Mouse (Mus musculus) midbrain, embryonic 13.5 days (tissue): ENCODE results near the gene Ptges3l. TPM values are rescaled to one million over a fixed set of nuclear protein-coding genes. Genes with fewer than 3 reads are reported as not detected.
A peak's percentile ranks its signal among the peaks of the same experiment; 100 is the strongest.
"Not testable (repeated sequence)": the region's sequence is repeated elsewhere in the genome, so short reads cannot be mapped to it uniquely, and the experiment has no call there.

Experiments
- ATAC-seq: fragments of 200-750 bp; cut with Nextera tagmentation; 2 replicates; pipeline ENCODE4 v1.8.0; 2017; ENCODE audit warnings: mild to moderate bottlenecking, moderate TSS enrichment, moderate library complexity
- H3K27ac ChIP-seq: fragments of 300-500 bp; sonication (generic); 2 replicates; pipeline ENCODE4 v1.5.1; 2015; ENCODE audit warnings: inconsistent platforms, mild to moderate bottlenecking, moderate library complexity
- H3K27me3 ChIP-seq: fragments of 300-500 bp; sonication (generic); 2 replicates; pipeline ENCODE4 v1.6.1; 2015; ENCODE audit warnings: mild to moderate bottlenecking, inconsistent platforms
- H3K36me3 ChIP-seq: fragments of 300-500 bp; sonication (generic); 2 replicates; pipeline ENCODE4 v1.6.1; 2015; ENCODE audit warnings: mild to moderate bottlenecking, inconsistent platforms
- H3K4me1 ChIP-seq: fragments of 300-500 bp; sonication (generic); replicated peaks from 2 replicates; pipeline ENCODE4 v1.6.1; 2015; ENCODE audit warnings: inconsistent platforms
- H3K4me2 ChIP-seq: fragments of 300-500 bp; sonication (generic); replicated peaks from 2 replicates; pipeline ENCODE4 v1.6.1; 2015; ENCODE audit warnings: moderate library complexity, mild to moderate bottlenecking, inconsistent platforms
- H3K4me3 ChIP-seq: fragments of 300-500 bp; sonication (generic); replicated peaks from 2 replicates; pipeline ENCODE4 v1.5.1; 2015; ENCODE audit warnings: mild to moderate bottlenecking, inconsistent platforms
- H3K9ac ChIP-seq: fragments of 300-500 bp; sonication (generic); replicated peaks from 2 replicates; pipeline ENCODE4 v1.6.1; 2015; ENCODE audit warnings: mild to moderate bottlenecking, inconsistent platforms
- H3K9me3 ChIP-seq: fragments of 300-500 bp; sonication (generic); 2 replicates; pipeline ENCODE4 v1.6.1; 2016; ENCODE audit warnings: mild to moderate bottlenecking, inconsistent platforms
- WGBS: fragments of 180-500 bp; shearing (Covaris S2); methylation state at CpG from one replicate; pipeline ENCODE4 v1.1.7; 2015; 5-methylcytosine and 5-hydroxymethylcytosine counted together
- polyA plus RNA-seq: library from polyadenylated mRNA; unstranded; fragments of >200 nt; fragmentation: Nextera tagmentation; extraction: Ambion mirVana; gene quantifications from 2 replicates; pipeline ENCODE4 v1.2.1, GENCODE M21; 2015

The Ptges3l gene
- polyA plus RNA-seq, 1 experiment from 2014 or later = 2.6 TPM

DNA sequence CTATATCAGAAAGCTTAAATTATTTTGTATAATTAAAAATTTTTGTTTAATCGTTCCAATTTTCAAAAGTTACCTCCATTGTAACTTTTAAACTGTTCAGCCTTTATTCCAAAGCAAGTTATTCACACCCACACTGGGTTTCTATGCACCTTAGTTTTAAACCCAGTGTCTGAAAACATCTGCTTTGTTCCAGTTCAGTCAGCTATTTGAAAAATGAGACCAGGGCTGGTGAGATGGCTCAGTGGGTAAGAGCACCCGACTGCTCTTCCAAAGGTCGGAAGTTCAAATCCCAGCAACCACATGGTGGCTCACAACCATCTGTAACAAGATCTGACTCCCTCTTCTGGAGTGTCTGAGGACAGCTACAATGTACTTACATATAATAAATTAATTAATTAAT lies 12.9 kb upstream of the Ptges3l start:
- H3K4me3 ChIP-seq, H3K4me1 ChIP-seq, H3K4me2 ChIP-seq, H3K27me3 ChIP-seq, ATAC-seq, H3K9me3 ChIP-seq, H3K9ac ChIP-seq, H3K27ac ChIP-seq: not testable (repeated sequence)
- WGBS = 65% methylated on average over 3 of the region's 3 CpGs
- peaks cover 31% of the 10 kb centered on the region for H3K36me3 ChIP-seq

DNA sequence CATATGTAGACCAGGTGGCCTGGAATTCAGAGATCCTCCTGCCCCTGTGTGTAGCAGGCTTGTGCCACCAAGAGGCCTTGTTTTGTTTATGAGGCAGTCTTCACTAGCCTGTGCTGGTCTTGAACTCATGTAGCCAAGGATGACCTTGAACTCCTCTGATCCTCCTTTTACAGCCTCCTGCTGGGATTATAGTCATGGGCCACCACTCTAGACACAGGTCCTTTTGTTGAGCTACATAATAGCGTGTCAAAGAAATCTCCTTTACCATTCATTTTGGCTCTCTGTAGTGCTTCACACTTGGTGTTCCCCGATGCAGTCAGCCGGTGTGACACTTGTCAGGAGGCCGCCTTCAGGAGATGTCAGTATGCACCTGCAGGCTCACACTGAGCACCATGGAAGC lies 11.8 kb upstream of the Ptges3l start:
- Histone ChIP-seq H3K4me1 (no peaks in the 10 kb centered on the region), H3K36me3 (peaks cover 39% of the 10 kb centered on the region), H3K9me3 (no peaks in the 10 kb centered on the region), H3K4me2 (no peak overlapping the region), H3K9ac (no peak overlapping the region), H3K27me3 (no peaks in the 10 kb centered on the region), H3K4me3 (no peak overlapping the region), H3K27ac (no peak overlapping the region)
- WGBS = 35% methylated on average over 4 of the region's 4 CpGs
- ATAC-seq = no peak

DNA sequence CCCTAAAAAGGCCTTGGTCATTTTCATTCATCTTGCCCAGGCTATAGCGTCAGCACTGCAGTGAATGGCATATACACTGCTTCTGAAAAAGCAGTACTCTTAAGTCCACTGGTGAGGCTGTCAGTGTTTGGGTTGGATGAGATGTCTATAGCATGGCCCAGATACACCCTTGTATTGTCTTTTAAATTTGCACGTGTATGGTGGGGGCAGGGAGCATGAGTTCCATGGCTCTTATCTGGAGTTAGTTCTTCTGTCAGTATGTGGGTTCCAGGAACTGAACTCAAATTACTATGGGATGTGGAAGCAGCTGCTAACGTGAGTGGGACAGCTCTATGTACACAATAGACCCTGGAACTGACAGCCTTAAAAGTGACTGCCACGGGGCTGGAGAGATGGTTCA lies 10.7 kb upstream of the Ptges3l start:
- no peak overlapping the region for H3K4me2 ChIP-seq
- H3K27ac ChIP-seq = no peak overlapping the region
- WGBS = 88% methylated on average over 4 of the region's 4 CpGs
- H3K9ac ChIP-seq = no peak overlapping the region
- no peaks in the 10 kb centered on the region for H3K27me3 ChIP-seq
- H3K36me3 ChIP-seq = peaks cover 50% of the 10 kb centered on the region
- H3K9me3 ChIP-seq = no peaks in the 10 kb centered on the region
- no peak for ATAC-seq
- no peak overlapping the region for H3K4me3 ChIP-seq
- H3K4me1 ChIP-seq = no peaks in the 10 kb centered on the region

DNA sequence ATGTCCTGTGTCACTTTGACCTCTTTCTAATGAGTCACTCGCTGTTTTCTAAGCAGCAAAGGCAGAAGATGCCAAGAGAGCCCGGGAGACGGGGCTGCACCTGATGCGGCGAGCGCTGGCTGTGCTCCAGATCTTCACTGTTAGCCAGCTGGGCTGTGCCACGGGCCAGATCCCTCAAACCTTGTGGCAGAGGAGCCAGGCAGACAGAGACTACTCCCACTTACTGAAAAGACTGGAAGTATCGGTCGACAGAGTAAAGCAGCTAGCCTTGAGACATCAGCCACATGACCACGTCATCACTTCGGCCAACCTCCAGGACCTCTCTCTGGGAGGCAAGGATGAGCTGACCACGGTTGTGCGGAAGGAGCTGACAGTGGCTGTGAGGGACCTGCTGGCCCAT lies 8.3 kb upstream of the Ptges3l start:
- H3K4me2 ChIP-seq = no peak overlapping the region
- 92% methylated on average over 13 of the region's 13 CpGs for WGBS
- peaks cover 66% of the 10 kb centered on the region for H3K36me3 ChIP-seq
- H3K4me3 ChIP-seq = no peak overlapping the region
- H3K9ac ChIP-seq = no peak overlapping the region
- no peaks in the 10 kb centered on the region for H3K9me3 ChIP-seq
- H3K27me3 ChIP-seq = no peaks in the 10 kb centered on the region
- H3K4me1 ChIP-seq = no peaks in the 10 kb centered on the region
- H3K27ac ChIP-seq = no peak overlapping the region
- no peak for ATAC-seq

DNA sequence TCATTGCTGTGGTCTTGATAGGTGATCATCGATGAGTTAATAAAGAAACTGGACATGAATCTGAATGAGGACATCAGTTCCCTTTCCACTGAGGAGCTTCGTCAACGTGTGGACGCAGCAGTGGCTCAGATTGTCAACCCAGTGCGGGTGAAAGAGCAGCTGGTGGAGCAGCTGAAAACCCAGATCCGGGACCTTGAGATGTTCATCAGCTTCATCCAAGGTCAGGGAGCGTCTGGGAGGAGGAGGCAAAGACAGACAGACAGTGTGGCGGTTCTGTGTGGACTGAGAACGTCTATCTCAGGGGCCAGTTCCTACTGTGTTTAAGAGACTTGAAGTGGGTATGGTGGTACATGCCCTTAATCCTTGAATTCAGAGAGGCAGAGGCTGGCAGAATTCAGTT lies 6.2 kb upstream of the Ptges3l start:
- ATAC-seq = no peak
- Histone ChIP-seq H3K4me1 (peaks cover 11% of the 10 kb centered on the region), H3K9ac (no peak overlapping the region), H3K4me2 (no peak overlapping the region), H3K9me3 (no peaks in the 10 kb centered on the region), H3K27ac (no peak overlapping the region), H3K4me3 (no peak overlapping the region), H3K36me3 (peaks cover 66% of the 10 kb centered on the region), H3K27me3 (no peaks in the 10 kb centered on the region)
- 92% methylated on average over 9 of the region's 9 CpGs for WGBS

DNA sequence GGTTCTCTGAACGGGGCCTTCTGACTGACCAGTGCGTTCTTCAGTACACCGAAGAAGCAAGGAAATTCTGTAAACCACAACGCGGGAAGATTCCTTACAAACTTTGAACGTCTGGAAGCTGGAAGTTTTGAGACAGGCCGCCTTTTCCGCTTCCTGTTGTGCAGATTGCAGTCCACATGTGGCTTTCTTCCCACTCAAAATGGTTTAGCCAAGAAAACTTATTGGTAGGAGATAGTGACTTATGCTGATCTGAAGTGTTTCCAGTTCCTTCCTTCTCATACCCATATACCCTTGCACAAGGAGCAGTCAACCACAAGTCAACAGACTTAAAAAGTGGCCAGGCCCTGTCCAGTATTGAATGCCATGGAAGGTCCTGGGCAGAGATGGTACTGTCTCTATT lies 1.0 kb upstream of the Ptges3l start:
- WGBS = 77% methylated on average over 8 of the region's 8 CpGs

DNA sequence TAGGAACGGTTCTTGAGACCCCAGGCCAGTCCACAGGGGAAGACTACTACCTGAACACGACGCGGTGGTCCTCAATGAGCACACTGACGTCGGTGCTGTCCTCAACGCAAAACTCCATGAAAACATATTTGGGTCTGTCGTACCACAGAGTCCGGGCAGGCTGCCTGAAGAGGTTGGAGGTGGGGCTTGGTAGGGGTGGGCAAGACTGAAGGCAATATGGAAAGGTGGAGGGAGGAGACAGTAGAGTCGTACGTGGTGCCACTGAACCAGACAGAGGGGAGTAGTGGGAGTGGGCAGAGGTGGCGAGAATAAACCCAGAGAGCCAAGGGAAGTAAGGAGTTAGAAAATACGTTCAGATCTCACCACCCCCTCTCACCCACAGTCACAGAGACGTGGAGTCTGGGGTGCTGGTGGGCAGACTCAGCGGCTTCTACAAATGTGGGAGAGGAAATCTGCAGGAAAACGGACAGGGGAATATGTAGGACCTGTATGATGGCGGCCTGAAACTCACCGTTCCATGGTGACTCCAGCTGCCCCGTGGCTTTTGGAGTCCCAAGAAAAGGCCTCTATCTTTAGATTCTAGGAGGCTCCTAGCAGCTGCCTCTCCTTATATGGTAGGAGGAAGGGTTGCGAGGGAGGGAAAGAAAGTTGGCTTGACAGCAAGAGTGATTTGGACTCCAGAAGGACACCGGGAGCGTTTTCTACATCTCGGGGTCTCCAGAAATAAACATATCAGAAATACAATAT lies 855 bp downstream of the Ptges3l start, which contains the start of gene Gm27029:
Gene Gm27029 (minus strand): TSS at position 692 of the 747 bp plus-strand sequence.
- peak within 1 kb of the TSS; percentile 94 for H3K4me2 ChIP-seq
- peak within 1 kb of the TSS; percentile 72 for H3K4me3 ChIP-seq
- no peaks in the 10 kb centered on the region for H3K9me3 ChIP-seq
- H3K4me1 ChIP-seq = peaks cover 32% of the 10 kb centered on the region
- H3K27me3 ChIP-seq = peaks cover 5% of the 10 kb centered on the region; the same call in 1 of the 2 replicates
- peak within 1 kb of the TSS; percentile 77 for H3K9ac ChIP-seq
- peaks cover under 1% of the 10 kb centered on the region; the same call in 1 of the 2 replicates for H3K36me3 ChIP-seq
- peak within 1 kb of the TSS; percentile 84 for H3K27ac ChIP-seq
- 6% methylated on average over 23 of the region's 23 CpGs for WGBS
- ATAC-seq = peak; percentile 58

More for the DNA sequence above, 1.0 kb upstream of the Ptges3l start:
- Histone ChIP-seq H3K27me3 (peaks cover 5% of the 10 kb centered on the region; the same call in 1 of the 2 replicates), H3K4me1 (peaks cover 32% of the 10 kb centered on the region), H3K4me3 (peak overlapping the region; percentile 72), H3K27ac (no peak overlapping the region), H3K4me2 (peak overlapping the region; percentile 94), H3K9me3 (no peaks in the 10 kb centered on the region), H3K36me3 (peaks cover 19% of the 10 kb centered on the region), H3K9ac (peak overlapping the region; percentile 77)
- ATAC-seq = no peak

DNA sequence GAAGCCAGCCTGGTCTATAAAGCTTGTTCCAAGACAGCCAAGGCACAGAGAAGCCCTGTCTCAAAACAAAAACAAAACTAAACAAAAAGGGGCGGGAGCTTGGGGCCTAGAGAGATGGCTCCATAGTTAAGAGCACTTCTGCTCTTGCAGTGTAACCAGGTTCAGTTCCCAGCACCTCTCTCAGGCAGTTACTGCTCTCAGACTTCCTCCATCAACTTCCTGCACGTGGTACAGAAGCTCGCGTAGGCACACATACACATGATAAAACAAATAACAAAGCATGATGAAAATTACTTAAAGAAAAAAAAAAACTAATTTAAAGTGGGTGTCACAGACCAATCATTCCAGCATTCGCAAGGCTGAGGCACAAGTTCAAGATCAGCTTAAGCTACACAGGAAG lies 5.0 kb downstream of the Ptges3l start:
- H3K4me2 ChIP-seq = no peak overlapping the region
- H3K36me3 ChIP-seq = no peaks in the 10 kb centered on the region
- H3K9me3 ChIP-seq = no peaks in the 10 kb centered on the region
- no peak for ATAC-seq
- no peak overlapping the region for H3K9ac ChIP-seq
- H3K27ac ChIP-seq = no peak overlapping the region
- 93% methylated on average over 5 of the region's 5 CpGs for WGBS
- H3K27me3 ChIP-seq = peaks cover 5% of the 10 kb centered on the region; the same call in 1 of the 2 replicates
- H3K4me1 ChIP-seq = peaks cover 22% of the 10 kb centered on the region
- H3K4me3 ChIP-seq = no peak overlapping the region

DNA sequence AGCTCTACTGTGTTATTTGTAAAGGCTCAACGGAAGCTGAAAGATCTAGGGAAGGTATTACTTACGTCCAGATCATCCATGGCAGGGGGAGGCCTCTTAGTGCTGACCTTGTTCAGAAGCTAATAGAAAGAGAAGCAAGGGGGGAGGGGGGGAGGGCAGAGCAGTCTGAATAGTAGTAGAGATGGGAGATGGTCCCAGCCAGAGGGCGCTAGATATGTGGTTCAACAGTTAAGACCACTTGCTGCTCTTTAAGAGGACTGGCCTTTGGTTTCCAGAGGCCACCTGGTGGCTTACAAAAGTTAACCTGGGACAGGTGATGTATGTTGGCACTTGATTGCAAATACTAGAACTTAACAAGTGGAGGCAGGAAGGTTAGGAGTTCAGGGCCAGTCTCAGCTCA lies 5.5 kb downstream of the Ptges3l start:
- H3K4me1 ChIP-seq = peaks cover 24% of the 10 kb centered on the region
- H3K4me3 ChIP-seq = no peak overlapping the region
- H3K4me2 ChIP-seq = no peak overlapping the region
- H3K36me3 ChIP-seq = no peaks in the 10 kb centered on the region
- H3K9ac ChIP-seq = no peak overlapping the region
- H3K27me3 ChIP-seq = peaks cover 5% of the 10 kb centered on the region; the same call in 1 of the 2 replicates
- ATAC-seq = no peak
- no peaks in the 10 kb centered on the region for H3K9me3 ChIP-seq
- 26% methylated on average over 3 of the region's 3 CpGs for WGBS
- H3K27ac ChIP-seq = no peak overlapping the region

DNA sequence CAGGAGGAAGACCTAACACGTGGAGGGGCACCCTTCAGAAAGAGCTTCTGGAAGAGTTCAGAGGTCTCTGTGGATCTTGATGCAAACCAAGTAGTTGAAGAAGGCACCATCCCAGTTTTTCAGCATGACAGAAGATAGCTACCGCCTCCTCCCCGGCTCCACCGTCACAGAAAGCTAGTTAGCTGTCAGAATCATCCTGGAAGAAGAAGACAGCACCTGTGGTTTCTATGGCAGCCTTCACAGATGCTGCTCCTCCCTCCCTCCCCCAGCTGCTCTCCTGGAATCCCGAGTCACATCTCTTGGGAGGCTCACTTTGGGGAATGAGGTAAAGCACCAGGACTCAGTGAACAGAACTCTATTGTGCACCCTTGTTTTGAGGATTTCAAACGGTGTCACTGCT lies 6.1 kb downstream of the Ptges3l start:
- Histone ChIP-seq H3K27me3 (peaks cover 5% of the 10 kb centered on the region; the same call in 1 of the 2 replicates), H3K36me3 (no peaks in the 10 kb centered on the region), H3K4me2 (no peak overlapping the region), H3K27ac (no peak overlapping the region), H3K4me1 (peaks cover 18% of the 10 kb centered on the region), H3K9me3 (no peaks in the 10 kb centered on the region), H3K9ac (no peak overlapping the region), H3K4me3 (no peak overlapping the region)
- 60% methylated on average over 6 of the region's 6 CpGs for WGBS
- ATAC-seq = no peak

DNA sequence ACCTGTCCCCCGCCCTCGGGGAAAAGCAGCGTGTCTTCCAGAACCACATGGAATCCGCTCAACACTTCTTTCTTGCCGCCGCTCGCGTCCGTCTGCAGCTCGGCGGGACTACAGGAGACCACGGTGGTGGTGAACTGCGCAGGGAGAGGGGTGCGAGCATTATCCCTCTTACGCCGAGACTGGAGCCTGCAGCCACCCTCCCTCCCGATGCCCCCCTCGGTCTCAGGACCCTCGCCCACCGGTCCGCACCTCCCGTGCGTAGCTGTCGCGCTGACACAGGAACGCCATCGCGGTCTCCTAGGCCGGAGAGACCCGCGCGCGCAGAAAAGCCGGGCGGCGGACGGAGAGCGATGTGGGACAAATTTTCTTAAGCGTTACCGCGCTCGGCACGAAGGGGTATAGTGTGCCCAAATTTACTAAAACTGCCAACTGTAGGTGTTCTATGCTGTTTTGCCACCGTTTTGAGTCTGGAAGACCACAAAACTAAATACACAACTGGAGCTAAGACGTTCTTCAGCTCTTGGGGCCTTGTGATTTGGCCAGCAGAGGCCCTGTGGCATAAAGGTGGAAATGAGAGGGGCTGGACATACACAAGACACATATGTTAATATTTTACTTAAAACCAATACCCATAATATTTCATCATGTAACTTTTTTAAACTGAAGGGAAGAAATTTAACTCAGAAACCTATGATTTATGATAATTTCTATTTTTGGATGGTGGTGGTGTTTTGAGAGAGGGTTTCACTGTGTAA lies 7.9 kb downstream of the Ptges3l start, which contains the start of gene Aarsd1:
Gene Aarsd1 (minus strand): TSS at position 515 of the 755 bp plus-strand sequence.
- Histone ChIP-seq H3K27ac (peak within 1 kb of the TSS; percentile 86), H3K9ac (peak within 1 kb of the TSS; percentile 90), H3K4me3 (peak within 1 kb of the TSS; percentile 81), H3K4me2 (peak within 1 kb of the TSS; percentile 69), H3K4me1 (peaks cover 15% of the 10 kb centered on the region), H3K36me3 (peaks cover 16% of the 10 kb centered on the region), H3K9me3 (no peaks in the 10 kb centered on the region), H3K27me3 (no peaks in the 10 kb centered on the region)
- ATAC-seq = peak; percentile 87
- WGBS = under 1% methylated on average over 45 of the region's 45 CpGs

DNA sequence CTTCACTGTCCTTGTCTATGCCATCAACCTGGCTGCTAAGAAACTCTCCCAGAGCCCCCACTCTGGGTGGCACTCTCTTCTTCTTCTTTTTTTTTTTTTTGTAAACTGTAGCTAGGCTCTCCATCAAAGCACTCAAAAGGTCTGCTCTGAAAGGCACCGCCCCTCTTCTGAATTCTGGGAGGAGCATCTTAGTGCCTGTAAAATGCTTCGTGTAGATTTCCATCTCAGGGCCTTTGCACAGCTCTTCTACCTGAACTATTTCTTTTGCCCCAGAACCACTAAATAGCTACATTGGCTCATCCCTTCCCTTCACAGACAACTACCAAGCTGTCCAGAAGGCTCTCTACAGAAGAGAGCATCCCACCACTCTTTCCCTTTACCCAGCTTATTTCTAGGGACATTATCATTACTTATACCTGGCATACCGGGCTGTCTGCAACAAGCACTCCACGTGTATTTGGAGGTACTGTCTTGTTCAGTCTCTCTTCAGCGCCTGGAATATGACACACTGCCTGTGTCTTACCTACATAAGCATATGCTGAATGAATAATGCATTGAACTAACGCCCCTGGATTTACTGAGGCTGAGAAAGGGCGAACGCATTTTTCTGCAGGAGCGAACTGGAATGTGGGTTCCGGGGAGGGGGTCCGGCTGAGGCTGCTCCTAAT lies 8.6 kb downstream of the Ptges3l start:
- H3K4me2 ChIP-seq = peak overlapping the region; percentile 69
- no peaks in the 10 kb centered on the region for H3K27me3 ChIP-seq
- H3K4me1 ChIP-seq = peaks cover 15% of the 10 kb centered on the region
- no peaks in the 10 kb centered on the region for H3K9me3 ChIP-seq
- ATAC-seq = peak; percentile 69
- peak overlapping the region; percentile 81 for H3K4me3 ChIP-seq
- peak overlapping the region; percentile 90 for H3K9ac ChIP-seq
- 2% methylated on average over 11 of the region's 11 CpGs for WGBS
- H3K36me3 ChIP-seq = peaks cover 23% of the 10 kb centered on the region
- peak overlapping the region; percentile 86 for H3K27ac ChIP-seq
